Mouse (Mus musculus) stomach, postnatal 0 days (tissue): ENCODE measurements around the gene D430042O09Rik. TPM values are rescaled to one million over a fixed set of nuclear protein-coding genes. Genes with fewer than 3 reads are reported as not detected.
A peak's percentile ranks its signal among the peaks of the same experiment; 100 is the strongest.

Source experiments
- ATAC-seq: fragments of 200-750 bp; cut with Nextera tagmentation; 2 replicates; pipeline ENCODE4 v1.8.0; 2017; ENCODE audit not compliant: low FRiP score, low TSS enrichment
- DNase-seq: peaks from one replicate; pipeline ENCODE4 v3.0.0-alpha.2; 2016; ENCODE audit warnings: low spot score
- H3K27ac ChIP-seq: fragments of 300-500 bp; sonication (generic); replicated peaks from 2 replicates; pipeline ENCODE4 v1.5.1; 2014; ENCODE audit warnings: mild to moderate bottlenecking, control low read depth
- H3K27me3 ChIP-seq: fragments of 300-500 bp; sonication (generic); 2 replicates; pipeline ENCODE4 v1.6.1; 2014; ENCODE audit warnings: low read length; ENCODE audit not compliant: control insufficient read depth, insufficient read depth
- H3K36me3 ChIP-seq: fragments of 300-500 bp; sonication (generic); 2 replicates; pipeline ENCODE4 v1.6.1; 2014; ENCODE audit warnings: low read length, mixed read lengths; ENCODE audit not compliant: control insufficient read depth, insufficient read depth
- H3K4me1 ChIP-seq: fragments of 300-500 bp; sonication (generic); replicated peaks from 2 replicates; pipeline ENCODE4 v1.6.1; 2014; ENCODE audit warnings: antibody characterized with exemption; ENCODE audit not compliant: control insufficient read depth, insufficient read depth
- H3K4me2 ChIP-seq: fragments of 300-500 bp; sonication (generic); replicated peaks from 2 replicates; pipeline ENCODE4 v1.6.1; 2014; ENCODE audit warnings: low read depth, mild to moderate bottlenecking, control low read depth, moderate library complexity
- H3K4me3 ChIP-seq: fragments of 300-500 bp; sonication (generic); 2 replicates; pipeline ENCODE4 v1.5.1; 2014; ENCODE audit warnings: low read depth, low read length, control low read depth
- H3K9ac ChIP-seq: fragments of 300-500 bp; sonication (generic); 2 replicates; pipeline ENCODE4 v1.6.1; 2014; ENCODE audit warnings: mild to moderate bottlenecking, low read length, control low read depth, mixed read lengths
- H3K9me3 ChIP-seq: fragments of 300-500 bp; sonication (generic); 2 replicates; pipeline ENCODE4 v1.6.1; 2016; ENCODE audit warnings: low read length; ENCODE audit not compliant: control insufficient read depth
- CTCF ChIP-seq: IDR thresholded peaks from 2 replicates; pipeline ENCODE4 v1.5.1; 2016; ENCODE audit warnings: antibody characterized with exemption, low read depth, mild to moderate bottlenecking, moderate library complexity
- EP300 ChIP-seq: optimal IDR thresholded peaks from 2 replicates; pipeline ENCODE3; 2016; ENCODE audit warnings: antibody characterized with exemption
- WGBS: fragments of 180-500 bp; shearing (Covaris S2); extraction: QIAGEN DNeasy Blood & Tissue Kit; methylation state at CpG from one replicate; pipeline ENCODE4 v1.1.7; 2014; 5-methylcytosine and 5-hydroxymethylcytosine counted together
- polyA plus RNA-seq: library from polyadenylated mRNA; unstranded; fragments of >200 nt; fragmentation: Nextera tagmentation; extraction: Ambion mirVana; gene quantifications from 2 replicates; pipeline ENCODE4 v1.2.1, GENCODE M21; 2015

The D430042O09Rik gene
- polyA plus RNA-seq, 1 experiment from 2014 or later = 2.1 TPM

DNA sequence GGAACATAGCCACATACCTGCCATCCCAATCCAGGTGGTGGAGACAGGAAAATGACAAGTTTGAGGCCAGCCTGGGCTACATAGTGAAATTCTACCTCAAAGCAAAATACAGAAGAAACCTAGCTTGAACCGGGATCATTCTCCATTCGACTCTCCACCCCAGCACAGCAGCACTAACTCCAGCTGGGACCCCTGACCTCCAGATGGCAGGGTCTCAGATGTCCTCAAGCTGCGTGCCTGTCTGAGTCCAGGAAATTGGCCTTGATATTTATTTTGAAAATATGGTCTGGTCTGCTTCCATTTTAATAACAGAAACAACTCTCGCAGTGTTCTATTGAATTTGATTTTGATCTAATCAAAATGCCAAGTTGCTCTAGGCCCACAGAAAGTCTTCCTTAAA lies 179.4 kb downstream of the D430042O09Rik start:
- Histone ChIP-seq H3K27ac (no peak overlapping the region), H3K36me3 (no peaks in the 10 kb centered on the region), H3K4me2 (no peak overlapping the region), H3K27me3 (no peaks in the 10 kb centered on the region), H3K9me3 (no peaks in the 10 kb centered on the region), H3K9ac (no peak overlapping the region), H3K4me1 (no peaks in the 10 kb centered on the region), H3K4me3 (no peak overlapping the region)
- ATAC-seq = no peak
- 57% methylated on average over 4 of the region's 4 CpGs for WGBS
- DNase-seq = no peak
- no peak for TF ChIP-seq CTCF
- TF ChIP-seq EP300 = no peak

GRCm38 (mm10) chr7:125887761-125888160 lies 180.1 kb downstream of the D430042O09Rik start:
- Histone ChIP-seq H3K27me3 (no peaks in the 10 kb centered on the region), H3K9ac (no peak overlapping the region), H3K4me2 (no peak overlapping the region), H3K4me3 (no peak overlapping the region), H3K9me3 (no peaks in the 10 kb centered on the region), H3K36me3 (no peaks in the 10 kb centered on the region), H3K4me1 (no peaks in the 10 kb centered on the region), H3K27ac (no peak overlapping the region)
- no peak for ATAC-seq
- DNase-seq = no peak
- TF ChIP-seq CTCF = no peak
- TF ChIP-seq EP300 = no peak
- WGBS = 79% methylated on average over 5 of the region's 5 CpGs

DNA sequence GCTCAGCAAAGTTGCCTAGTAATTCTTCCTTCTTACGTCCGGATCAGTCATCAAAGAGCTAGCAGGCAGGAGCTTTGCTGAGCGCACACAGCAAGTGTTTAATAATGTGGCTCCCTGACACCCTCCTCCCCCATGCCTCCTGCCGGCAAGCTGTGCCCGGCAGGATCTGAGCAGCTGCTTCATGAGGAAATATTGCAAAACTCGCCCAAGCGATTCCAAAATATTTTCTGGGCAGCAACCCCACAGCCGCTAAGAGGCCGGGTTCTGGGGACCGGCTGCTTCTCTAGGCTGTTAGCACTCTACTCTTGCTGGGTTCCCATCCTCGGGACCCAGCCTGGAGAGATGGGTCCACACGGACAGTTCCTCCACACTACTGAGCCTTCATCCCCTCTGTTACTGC lies 180.7 kb downstream of the D430042O09Rik start:
- H3K9ac ChIP-seq = no peak overlapping the region
- H3K27me3 ChIP-seq = no peaks in the 10 kb centered on the region
- no peaks in the 10 kb centered on the region for H3K36me3 ChIP-seq
- DNase-seq = no peak
- H3K4me3 ChIP-seq = no peak overlapping the region
- H3K4me2 ChIP-seq = no peak overlapping the region
- ATAC-seq = peak; percentile 38; the same call in 1 of the 2 replicates
- H3K4me1 ChIP-seq = no peaks in the 10 kb centered on the region
- H3K27ac ChIP-seq = no peak overlapping the region
- H3K9me3 ChIP-seq = no peaks in the 10 kb centered on the region
- WGBS = 48% methylated on average over 12 of the region's 12 CpGs
- TF ChIP-seq EP300 = no peak
- TF ChIP-seq CTCF = peak; percentile 51

DNA sequence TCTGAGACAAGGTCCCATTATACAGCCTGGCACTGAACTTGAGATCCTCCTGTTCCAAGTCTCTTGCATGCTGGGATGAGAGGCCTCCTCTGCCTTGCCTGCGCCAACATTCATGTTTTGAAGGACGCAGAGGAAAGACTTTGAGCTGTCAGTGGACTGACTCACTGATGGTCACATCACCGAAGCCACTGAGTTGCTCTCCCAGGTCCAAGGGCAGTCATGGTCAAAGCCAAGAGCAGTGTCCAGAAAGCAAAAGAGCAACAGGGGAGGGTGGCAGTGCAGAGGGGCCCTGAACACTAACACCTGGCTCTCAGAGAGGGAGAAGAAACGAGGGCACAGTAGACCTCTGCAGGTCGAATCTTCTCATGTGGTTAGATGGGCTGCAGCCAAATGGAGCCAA lies 185.9 kb downstream of the D430042O09Rik start:
- Histone ChIP-seq H3K9ac (no peak overlapping the region), H3K4me1 (no peaks in the 10 kb centered on the region), H3K36me3 (no peaks in the 10 kb centered on the region), H3K4me3 (no peak overlapping the region), H3K27ac (no peak overlapping the region), H3K4me2 (no peak overlapping the region), H3K27me3 (no peaks in the 10 kb centered on the region), H3K9me3 (no peaks in the 10 kb centered on the region)
- DNase-seq (no peak), ATAC-seq (no peak)
- TF ChIP-seq EP300 (no peak), CTCF (no peak)
- WGBS = 90% methylated on average over 5 of the region's 5 CpGs

- Histone ChIP-seq H3K9me3 (no peaks in the 10 kb centered on the region), H3K27me3 (no peaks in the 10 kb centered on the region), H3K27ac (no peak overlapping the region), H3K4me2 (no peak overlapping the region), H3K36me3 (no peaks in the 10 kb centered on the region), H3K4me1 (no peaks in the 10 kb centered on the region), H3K4me3 (no peak overlapping the region), H3K9ac (no peak overlapping the region)
- 84% methylated on average over 4 of the region's 4 CpGs for WGBS
- DNase-seq (no peak), ATAC-seq (no peak)
- TF ChIP-seq EP300 = no peak
- TF ChIP-seq CTCF = no peak
These were observed 189.4 kb downstream of the D430042O09Rik start for GRCm38 (mm10) chr7:125897059-125897458.

DNA sequence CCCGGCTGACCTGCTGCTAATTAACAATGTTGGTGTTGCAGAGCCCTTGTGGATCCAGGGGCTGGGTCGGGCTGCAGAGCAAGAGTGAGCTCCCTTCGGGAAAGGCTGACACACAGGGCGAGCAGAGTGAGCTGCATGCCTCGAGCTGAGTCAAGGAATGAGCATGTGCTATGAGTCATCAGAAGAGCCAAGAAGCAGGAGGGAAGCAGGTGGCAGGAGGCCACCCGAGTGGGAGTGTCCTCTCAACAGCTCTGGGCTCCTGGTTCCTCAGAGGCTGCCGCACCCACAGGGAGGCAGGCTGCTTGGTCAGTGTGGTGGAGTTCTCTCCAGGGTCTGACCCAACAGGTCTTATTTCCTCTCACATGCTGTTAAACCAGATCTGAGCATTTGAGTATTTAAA lies 191.3 kb downstream of the D430042O09Rik start:
- Histone ChIP-seq H3K9me3 (no peaks in the 10 kb centered on the region), H3K4me2 (no peak overlapping the region), H3K27ac (no peak overlapping the region), H3K36me3 (no peaks in the 10 kb centered on the region), H3K4me3 (no peak overlapping the region), H3K9ac (no peak overlapping the region), H3K27me3 (no peaks in the 10 kb centered on the region), H3K4me1 (no peaks in the 10 kb centered on the region)
- DNase-seq = peak; percentile 82
- peak; percentile 99 for ATAC-seq
- WGBS = 12% methylated on average over 7 of the region's 7 CpGs
- TF ChIP-seq CTCF (no peak), EP300 (no peak)
